Mouse (Mus musculus) forebrain, embryonic 14.5 days (tissue): ENCODE data around the gene Nek9. TPM values are rescaled to one million over a fixed set of nuclear protein-coding genes. Genes with fewer than 3 reads are reported as not detected.
A peak's percentile ranks its signal among the peaks of the same experiment; 100 is the strongest.

Experiments used
- ATAC-seq: fragments of 200-750 bp; cut with Nextera tagmentation; 2 replicates; pipeline ENCODE4 v1.8.0; 2017; ENCODE audit warnings: mild to moderate bottlenecking, moderate library complexity
- DNase-seq: peaks from one replicate; pipeline ENCODE4 v3.0.0-alpha.2; 2015; ENCODE audit warnings: low spot score
- H3K27ac ChIP-seq: fragments of 300-500 bp; sonication (generic); 2 replicates; pipeline ENCODE4 v1.5.1; 2014; ENCODE audit warnings: low read depth, mild to moderate bottlenecking, control low read depth, low read length, moderate library complexity
- H3K27me3 ChIP-seq: fragments of 300-500 bp; sonication (generic); replicated peaks from 2 replicates; pipeline ENCODE4 v1.6.1; 2014; ENCODE audit warnings: low read length, control low read depth, mixed read lengths; ENCODE audit not compliant: control insufficient read depth, insufficient read depth
- H3K36me3 ChIP-seq: fragments of 300-500 bp; sonication (generic); 2 replicates; pipeline ENCODE4 v1.6.1; 2014; ENCODE audit warnings: low read length, control low read depth; ENCODE audit not compliant: control insufficient read depth, insufficient read depth
- H3K4me1 ChIP-seq: fragments of 300-500 bp; sonication (generic); 2 replicates; pipeline ENCODE4 v1.6.1; 2014; ENCODE audit warnings: antibody characterized with exemption, low read length, control low read depth; ENCODE audit not compliant: control insufficient read depth, insufficient read depth
- H3K4me2 ChIP-seq: fragments of 300-500 bp; sonication (generic); 2 replicates; pipeline ENCODE4 v1.6.1; 2014; ENCODE audit warnings: mild to moderate bottlenecking, control low read depth, low read length
- H3K4me3 ChIP-seq: fragments of 300-500 bp; sonication (generic); 2 replicates; pipeline ENCODE4 v1.5.1; 2014; ENCODE audit warnings: low read depth, low read length, control low read depth
- H3K9ac ChIP-seq: fragments of 300-500 bp; sonication (generic); 2 replicates; pipeline ENCODE4 v1.6.1; 2014; ENCODE audit warnings: mild to moderate bottlenecking, low read length, control low read depth, moderate library complexity
- H3K9me3 ChIP-seq: fragments of 300-500 bp; sonication (generic); replicated peaks from 2 replicates; pipeline ENCODE4 v1.6.1; 2016; ENCODE audit warnings: low read length, control low read depth, mixed read lengths; ENCODE audit not compliant: control insufficient read depth
- whole genome bisulfite sequencing: fragments of 180-500 bp; shearing (Covaris S2); extraction: QIAGEN DNeasy Blood & Tissue Kit; methylation state at CpG from one replicate; pipeline ENCODE4 v1.1.7; 2014; 5-methylcytosine and 5-hydroxymethylcytosine counted together
- polyA plus RNA-seq: library from polyadenylated mRNA; unstranded; fragments of >200 nt; fragmentation: Nextera tagmentation; extraction: Ambion mirVana; gene quantifications from 2 replicates; pipeline ENCODE4 v1.2.1, GENCODE M21; 2014

Gene Nek9
- polyA plus RNA-seq, 1 experiment from 2014 or later = 10.4 TPM

- H3K4me2 ChIP-seq = peak within 1 kb of the TSS; percentile 78
- H3K36me3 ChIP-seq = no peaks in the 10 kb centered on the region
- H3K4me1 ChIP-seq = peaks cover 13% of the 10 kb centered on the region
- no peaks in the 10 kb centered on the region for H3K27me3 ChIP-seq
- ATAC-seq (peak; percentile 97), DNase-seq (peak; percentile 98)
- peak within 1 kb of the TSS; percentile 55 for H3K27ac ChIP-seq
- no peaks in the 10 kb centered on the region for H3K9me3 ChIP-seq
- peak within 1 kb of the TSS; percentile 89 for H3K9ac ChIP-seq
- peak within 1 kb of the TSS; percentile 90 for H3K4me3 ChIP-seq
- WGBS = 1% methylated on average over 34 of the region's 37 CpGs
Measured at GRCm38 (mm10) chr12:85374561-85375272, 35.6 kb upstream of the Nek9 start, which contains the start of gene Tmed10. TSS of gene Tmed10 (minus strand) at chr12:85374847.

- WGBS = 2% methylated on average over 49 of the region's 53 CpGs
- H3K36me3 ChIP-seq = no peaks in the 10 kb centered on the region
- no peaks in the 10 kb centered on the region for H3K9me3 ChIP-seq
- peak overlapping the region; percentile 55 for H3K27ac ChIP-seq
- DNase-seq (peak; percentile 36), ATAC-seq (peak; percentile 65)
- H3K4me3 ChIP-seq = peak overlapping the region; percentile 90
- H3K4me2 ChIP-seq = peak overlapping the region; percentile 78
- H3K4me1 ChIP-seq = peaks cover 13% of the 10 kb centered on the region
- no peaks in the 10 kb centered on the region for H3K27me3 ChIP-seq
- H3K9ac ChIP-seq = peak overlapping the region; percentile 89
Measured at GRCm38 (mm10) chr12:85373591-85374560, 34.7 kb upstream of the Nek9 start.

GRCm38 (mm10) chr12:85372068-85372665, 33.0 kb upstream of the Nek9 start:
- Histone ChIP-seq H3K9me3 (no peaks in the 10 kb centered on the region), H3K27me3 (no peaks in the 10 kb centered on the region), H3K27ac (no peak overlapping the region), H3K9ac (no peak overlapping the region), H3K4me3 (no peak overlapping the region), H3K4me2 (no peak overlapping the region), H3K4me1 (peaks cover 13% of the 10 kb centered on the region), H3K36me3 (no peaks in the 10 kb centered on the region)
- ATAC-seq (no peak), DNase-seq (no peak)
- 76% methylated on average over 8 of the region's 8 CpGs for WGBS

- H3K4me1 ChIP-seq = peaks cover 11% of the 10 kb centered on the region
- WGBS = 86% methylated on average over 6 of the region's 6 CpGs
- H3K27ac ChIP-seq = no peak overlapping the region
Measured at GRCm38 (mm10) chr12:85368441-85369063, 29.4 kb upstream of the Nek9 start.

GRCm38 (mm10) chr12:85366271-85366670, 27.1 kb upstream of the Nek9 start:
- H3K27ac ChIP-seq = 0 out of 2 replicates have a peak overlapping the region, but pooled peaks have one; percentile 5
- DNase-seq = peak; percentile 6

More at GRCm38 (mm10) chr12:85368441-85369063, 29.4 kb upstream of the Nek9 start:
- Histone ChIP-seq H3K4me2 (no peak overlapping the region), H3K4me3 (no peak overlapping the region), H3K27me3 (no peaks in the 10 kb centered on the region), H3K9me3 (no peaks in the 10 kb centered on the region), H3K36me3 (no peaks in the 10 kb centered on the region), H3K9ac (no peak overlapping the region)
- DNase-seq = no peak
- no peak for ATAC-seq

GRCm38 (mm10) chr12:85362510-85362909, 23.3 kb upstream of the Nek9 start:
- DNase-seq = no peak

More at GRCm38 (mm10) chr12:85366271-85366670, 27.1 kb upstream of the Nek9 start:
- no peaks in the 10 kb centered on the region for H3K27me3 ChIP-seq
- H3K9ac ChIP-seq = no peak overlapping the region
- H3K4me1 ChIP-seq = no peaks in the 10 kb centered on the region
- no peak overlapping the region for H3K4me2 ChIP-seq
- no peak for ATAC-seq
- no peaks in the 10 kb centered on the region for H3K36me3 ChIP-seq
- no peaks in the 10 kb centered on the region for H3K9me3 ChIP-seq
- H3K4me3 ChIP-seq = no peak overlapping the region
- 67% methylated on average over 3 of the region's 3 CpGs for WGBS

GRCm38 (mm10) chr12:85361580-85361979, 22.4 kb upstream of the Nek9 start:
- Histone ChIP-seq H3K4me2 (no peak overlapping the region), H3K27me3 (no peaks in the 10 kb centered on the region), H3K27ac (no peak overlapping the region), H3K9me3 (no peaks in the 10 kb centered on the region), H3K9ac (no peak overlapping the region), H3K4me1 (no peaks in the 10 kb centered on the region), H3K36me3 (no peaks in the 10 kb centered on the region), H3K4me3 (no peak overlapping the region)
- DNase-seq = no peak
- no peak for ATAC-seq

More at GRCm38 (mm10) chr12:85362510-85362909, 23.3 kb upstream of the Nek9 start:
- H3K4me2 ChIP-seq = no peak overlapping the region
- no peak overlapping the region for H3K27ac ChIP-seq
- H3K4me3 ChIP-seq = no peak overlapping the region
- H3K27me3 ChIP-seq = no peaks in the 10 kb centered on the region
- no peaks in the 10 kb centered on the region for H3K36me3 ChIP-seq
- WGBS = 91% methylated on average over 4 of the region's 4 CpGs
- no peak overlapping the region for H3K9ac ChIP-seq
- ATAC-seq = no peak
- no peaks in the 10 kb centered on the region for H3K4me1 ChIP-seq
- no peaks in the 10 kb centered on the region for H3K9me3 ChIP-seq

GRCm38 (mm10) chr12:85361165-85361564, 22.0 kb upstream of the Nek9 start:
- ATAC-seq = no peak

More at GRCm38 (mm10) chr12:85361165-85361564, 22.0 kb upstream of the Nek9 start:
- H3K27me3 ChIP-seq = no peaks in the 10 kb centered on the region
- 89% methylated on average over 3 of the region's 3 CpGs for WGBS
- H3K36me3 ChIP-seq = no peaks in the 10 kb centered on the region
- no peak for DNase-seq
- no peak overlapping the region for H3K4me3 ChIP-seq
- H3K9me3 ChIP-seq = no peaks in the 10 kb centered on the region
- no peak overlapping the region for H3K9ac ChIP-seq
- no peak overlapping the region for H3K4me2 ChIP-seq
- H3K27ac ChIP-seq = no peak overlapping the region
- H3K4me1 ChIP-seq = no peaks in the 10 kb centered on the region
